Mouse (Mus musculus) limb, embryonic 12.5 days (tissue): ENCODE results near the gene Tmem229a. TPM values are rescaled to one million over a fixed set of nuclear protein-coding genes. Genes with fewer than 3 reads are reported as not detected.

Source experiments
- ATAC-seq: fragments of 200-750 bp; cut with Nextera tagmentation; 2 replicates; pipeline ENCODE4 v1.8.0; 2017; ENCODE audit warnings: low read depth, moderate TSS enrichment; ENCODE audit not compliant: insufficient number of reproducible peaks, insufficient read depth, low FRiP score, low TSS enrichment
- H3K27ac ChIP-seq: fragments of 300-500 bp; sonication (generic); 2 replicates; pipeline ENCODE4 v1.5.1; 2016; ENCODE audit warnings: mild to moderate bottlenecking, moderate library complexity
- H3K27me3 ChIP-seq: fragments of 300-500 bp; sonication (generic); 2 replicates; pipeline ENCODE4 v1.6.1; 2016; ENCODE audit warnings: mild to moderate bottlenecking, moderate library complexity
- H3K36me3 ChIP-seq: fragments of 300-500 bp; sonication (generic); 2 replicates; pipeline ENCODE4 v1.6.1; 2016; ENCODE audit warnings: mild to moderate bottlenecking, moderate library complexity
- H3K4me1 ChIP-seq: fragments of 300-500 bp; sonication (generic); replicated peaks from 2 replicates; pipeline ENCODE4 v1.6.1; 2016
- H3K4me2 ChIP-seq: fragments of 300-500 bp; sonication (generic); 2 replicates; pipeline ENCODE4 v1.6.1; 2016; ENCODE audit warnings: mild to moderate bottlenecking, moderate library complexity
- H3K4me3 ChIP-seq: fragments of 300-500 bp; sonication (generic); replicated peaks from 2 replicates; pipeline ENCODE4 v1.5.1; 2016; ENCODE audit warnings: mild to moderate bottlenecking
- H3K9ac ChIP-seq: fragments of 300-500 bp; sonication (generic); replicated peaks from 2 replicates; pipeline ENCODE4 v1.6.1; 2016; ENCODE audit warnings: mild to moderate bottlenecking, moderate library complexity
- H3K9me3 ChIP-seq: fragments of 300-500 bp; sonication (generic); 2 replicates; pipeline ENCODE4 v1.6.1; 2016; ENCODE audit warnings: mild to moderate bottlenecking, moderate library complexity
- WGBS: fragments of 180-500 bp; shearing (Covaris S2); methylation state at CpG from one replicate; pipeline ENCODE4 v1.1.7; 2016; 5-methylcytosine and 5-hydroxymethylcytosine counted together
- polyA plus RNA-seq: library from polyadenylated mRNA; unstranded; fragments of >200 nt; fragmentation: Nextera tagmentation; extraction: Ambion mirVana; gene quantifications from 2 replicates; pipeline ENCODE4 v1.2.1, GENCODE M21; 2016

Gene Tmem229a
- polyA plus RNA-seq: 0.51 and 0.76 TPM in 2 replicates

GRCm38 (mm10) chr6:24955946-24956585 is at the start of gene Tmem229a:
Gene Tmem229a (minus strand): TSS chr6:24956297.
- H3K27ac ChIP-seq: no peak within 1 kb of the TSS
- 1% methylated on average over 35 of the region's 46 CpGs for WGBS
- no peaks in the 10 kb centered on the region for H3K36me3 ChIP-seq
- peak within 1 kb of the TSS; percentile 59 for H3K4me3 ChIP-seq
- H3K9me3 ChIP-seq: no peaks in the 10 kb centered on the region
- ATAC-seq: peak; percentile 61
- peak within 1 kb of the TSS; percentile 63 for H3K9ac ChIP-seq
- no peaks in the 10 kb centered on the region for H3K4me1 ChIP-seq
- H3K27me3 ChIP-seq: peaks cover 24% of the 10 kb centered on the region
- peak within 1 kb of the TSS; percentile 96 for H3K4me2 ChIP-seq

- H3K27me3 ChIP-seq: no peaks in the 10 kb centered on the region
- 64% methylated on average over 2 of the region's 2 CpGs for WGBS
- H3K9ac ChIP-seq: no peak overlapping the region
- H3K4me1 ChIP-seq: no peaks in the 10 kb centered on the region
- H3K27ac ChIP-seq: no peak overlapping the region
- H3K36me3 ChIP-seq: no peaks in the 10 kb centered on the region
- no peak overlapping the region for H3K4me3 ChIP-seq
- no peaks in the 10 kb centered on the region for H3K9me3 ChIP-seq
- no peak overlapping the region for H3K4me2 ChIP-seq
- ATAC-seq: no peak
Observed at GRCm38 (mm10) chr6:24993754-24994153, 37.7 kb upstream of the Tmem229a start.

GRCm38 (mm10) chr6:24989836-24990235 is 33.7 kb upstream of the Tmem229a start:
- ATAC-seq: no peak
- Histone ChIP-seq H3K4me3 (no peak overlapping the region), H3K9ac (no peak overlapping the region), H3K36me3 (no peaks in the 10 kb centered on the region), H3K4me2 (no peak overlapping the region), H3K27ac (no peak overlapping the region), H3K27me3 (no peaks in the 10 kb centered on the region), H3K4me1 (no peaks in the 10 kb centered on the region), H3K9me3 (no peaks in the 10 kb centered on the region)

- Histone ChIP-seq H3K9ac (no peak overlapping the region), H3K27ac (no peak overlapping the region), H3K9me3 (no peaks in the 10 kb centered on the region), H3K4me3 (no peak overlapping the region), H3K36me3 (no peaks in the 10 kb centered on the region), H3K4me1 (no peaks in the 10 kb centered on the region), H3K27me3 (no peaks in the 10 kb centered on the region), H3K4me2 (no peak overlapping the region)
- no peak for ATAC-seq
- WGBS: 72% methylated on average over 2 of the region's 2 CpGs
Observed at GRCm38 (mm10) chr6:24976176-24976575, 20.1 kb upstream of the Tmem229a start.

GRCm38 (mm10) chr6:24968471-24969223 is 12.6 kb upstream of the Tmem229a start:
- Histone ChIP-seq H3K4me3 (no peak overlapping the region), H3K27ac (no peak overlapping the region), H3K4me1 (no peaks in the 10 kb centered on the region), H3K9ac (no peak overlapping the region), H3K4me2 (no peak overlapping the region), H3K27me3 (no peaks in the 10 kb centered on the region), H3K36me3 (no peaks in the 10 kb centered on the region), H3K9me3 (no peaks in the 10 kb centered on the region)
- WGBS: 59% methylated on average over 3 of the region's 3 CpGs
- no peak for ATAC-seq

- Histone ChIP-seq H3K4me2 (no peak overlapping the region), H3K27ac (no peak overlapping the region), H3K9ac (no peak overlapping the region), H3K36me3 (no peaks in the 10 kb centered on the region), H3K9me3 (no peaks in the 10 kb centered on the region), H3K4me1 (no peaks in the 10 kb centered on the region), H3K4me3 (no peak overlapping the region), H3K27me3 (no peaks in the 10 kb centered on the region)
- no peak for ATAC-seq
- WGBS: 93% methylated on average over 7 of the region's 7 CpGs
Observed at GRCm38 (mm10) chr6:24967726-24968125, 11.6 kb upstream of the Tmem229a start.

GRCm38 (mm10) chr6:24966010-24966682 is 10.0 kb upstream of the Tmem229a start:
- ATAC-seq: no peak
- Histone ChIP-seq H3K9ac (no peak overlapping the region), H3K27me3 (no peaks in the 10 kb centered on the region), H3K4me1 (no peaks in the 10 kb centered on the region), H3K4me2 (no peak overlapping the region), H3K27ac (no peak overlapping the region), H3K9me3 (no peaks in the 10 kb centered on the region), H3K4me3 (no peak overlapping the region), H3K36me3 (no peaks in the 10 kb centered on the region)
- 82% methylated on average over 2 of the region's 2 CpGs for WGBS

GRCm38 (mm10) chr6:24963754-24964153 is 7.7 kb upstream of the Tmem229a start:
- ATAC-seq: no peak
- no peak overlapping the region for H3K4me2 ChIP-seq
- H3K4me1 ChIP-seq: no peaks in the 10 kb centered on the region
- H3K4me3 ChIP-seq: no peak overlapping the region
- H3K27me3 ChIP-seq: no peaks in the 10 kb centered on the region
- no peak overlapping the region for H3K9ac ChIP-seq
- WGBS: 55% methylated on average over 5 of the region's 5 CpGs
- no peaks in the 10 kb centered on the region for H3K36me3 ChIP-seq
- H3K9me3 ChIP-seq: no peaks in the 10 kb centered on the region
- no peak overlapping the region for H3K27ac ChIP-seq

GRCm38 (mm10) chr6:24956586-24956973 is 483 bp upstream of the Tmem229a start:
- ATAC-seq: peak; percentile 8; the same call in 1 of the 2 replicates
- Histone ChIP-seq H3K36me3 (no peaks in the 10 kb centered on the region), H3K4me3 (peak overlapping the region; percentile 59), H3K4me1 (no peaks in the 10 kb centered on the region), H3K27ac (no peak overlapping the region), H3K4me2 (peak overlapping the region; percentile 96), H3K9ac (0 out of 2 replicates have a peak overlapping the region, but pooled peaks have one; percentile 63), H3K27me3 (peaks cover 24% of the 10 kb centered on the region), H3K9me3 (no peaks in the 10 kb centered on the region)
- WGBS: 26% methylated on average over 5 of the region's 5 CpGs

GRCm38 (mm10) chr6:24955131-24955945 is 759 bp downstream of the Tmem229a start:
- no peaks in the 10 kb centered on the region for H3K9me3 ChIP-seq
- no peaks in the 10 kb centered on the region for H3K36me3 ChIP-seq
- H3K27me3 ChIP-seq: peaks cover 24% of the 10 kb centered on the region
- H3K27ac ChIP-seq: no peak overlapping the region
- no peaks in the 10 kb centered on the region for H3K4me1 ChIP-seq
- H3K4me2 ChIP-seq: peak overlapping the region; percentile 96
- H3K4me3 ChIP-seq: peak overlapping the region; percentile 59
- peak overlapping the region; percentile 63 for H3K9ac ChIP-seq
- WGBS: under 1% methylated on average over 91 of the region's 91 CpGs
- ATAC-seq: peak; percentile 77

GRCm38 (mm10) chr6:24954126-24954525 is 2.0 kb downstream of the Tmem229a start:
- no peak overlapping the region for H3K4me2 ChIP-seq
- no peaks in the 10 kb centered on the region for H3K4me1 ChIP-seq
- WGBS: 78% methylated on average over 5 of the region's 5 CpGs
- no peaks in the 10 kb centered on the region for H3K9me3 ChIP-seq
- no peak overlapping the region for H3K27ac ChIP-seq
- H3K9ac ChIP-seq: no peak overlapping the region
- no peak overlapping the region for H3K4me3 ChIP-seq
- no peaks in the 10 kb centered on the region for H3K36me3 ChIP-seq
- no peak for ATAC-seq
- peaks cover 24% of the 10 kb centered on the region for H3K27me3 ChIP-seq
